Mouse (Mus musculus) stomach, postnatal 0 days (tissue): ENCODE results near the gene Guk1. TPM values are rescaled to one million over a fixed set of nuclear protein-coding genes. Genes with fewer than 3 reads are reported as not detected.

Experiments
- ATAC-seq: fragments of 200-750 bp; cut with Nextera tagmentation; 2 replicates; pipeline ENCODE4 v1.8.0; 2017; ENCODE audit not compliant: low FRiP score, low TSS enrichment
- DNase-seq: peaks from one replicate; pipeline ENCODE4 v3.0.0-alpha.2; 2016; ENCODE audit warnings: low spot score
- H3K27ac ChIP-seq: fragments of 300-500 bp; sonication (generic); replicated peaks from 2 replicates; pipeline ENCODE4 v1.5.1; 2014; ENCODE audit warnings: mild to moderate bottlenecking, control low read depth
- H3K27me3 ChIP-seq: fragments of 300-500 bp; sonication (generic); 2 replicates; pipeline ENCODE4 v1.6.1; 2014; ENCODE audit warnings: low read length; ENCODE audit not compliant: control insufficient read depth, insufficient read depth
- H3K36me3 ChIP-seq: fragments of 300-500 bp; sonication (generic); 2 replicates; pipeline ENCODE4 v1.6.1; 2014; ENCODE audit warnings: low read length, mixed read lengths; ENCODE audit not compliant: control insufficient read depth, insufficient read depth
- H3K4me1 ChIP-seq: fragments of 300-500 bp; sonication (generic); replicated peaks from 2 replicates; pipeline ENCODE4 v1.6.1; 2014; ENCODE audit warnings: antibody characterized with exemption; ENCODE audit not compliant: control insufficient read depth, insufficient read depth
- H3K4me2 ChIP-seq: fragments of 300-500 bp; sonication (generic); replicated peaks from 2 replicates; pipeline ENCODE4 v1.6.1; 2014; ENCODE audit warnings: low read depth, mild to moderate bottlenecking, control low read depth, moderate library complexity
- H3K4me3 ChIP-seq: fragments of 300-500 bp; sonication (generic); 2 replicates; pipeline ENCODE4 v1.5.1; 2014; ENCODE audit warnings: low read depth, low read length, control low read depth
- H3K9ac ChIP-seq: fragments of 300-500 bp; sonication (generic); 2 replicates; pipeline ENCODE4 v1.6.1; 2014; ENCODE audit warnings: mild to moderate bottlenecking, low read length, control low read depth, mixed read lengths
- H3K9me3 ChIP-seq: fragments of 300-500 bp; sonication (generic); 2 replicates; pipeline ENCODE4 v1.6.1; 2016; ENCODE audit warnings: low read length; ENCODE audit not compliant: control insufficient read depth
- CTCF ChIP-seq: IDR thresholded peaks from 2 replicates; pipeline ENCODE4 v1.5.1; 2016; ENCODE audit warnings: antibody characterized with exemption, low read depth, mild to moderate bottlenecking, moderate library complexity
- EP300 ChIP-seq: optimal IDR thresholded peaks from 2 replicates; pipeline ENCODE3; 2016; ENCODE audit warnings: antibody characterized with exemption
- WGBS: fragments of 180-500 bp; shearing (Covaris S2); extraction: QIAGEN DNeasy Blood & Tissue Kit; methylation state at CpG from one replicate; pipeline ENCODE4 v1.1.7; 2014; 5-methylcytosine and 5-hydroxymethylcytosine counted together
- polyA plus RNA-seq: library from polyadenylated mRNA; unstranded; fragments of >200 nt; fragmentation: Nextera tagmentation; extraction: Ambion mirVana; gene quantifications from 2 replicates; pipeline ENCODE4 v1.2.1, GENCODE M21; 2015

Gene Guk1
- polyA plus RNA-seq, 1 experiment from 2014 or later: 176 TPM

- ATAC-seq: peak; percentile 93
- Histone ChIP-seq H3K4me1 (peaks cover 2% of the 10 kb centered on the region; the same call in 1 of the 2 replicates), H3K27me3 (no peaks in the 10 kb centered on the region), H3K4me3 (peak overlapping the region; percentile 63), H3K36me3 (peaks cover 3% of the 10 kb centered on the region; the same call in 1 of the 2 replicates), H3K9me3 (no peaks in the 10 kb centered on the region), H3K27ac (peak overlapping the region; percentile 96), H3K9ac (peak overlapping the region; percentile 80), H3K4me2 (peak overlapping the region; percentile 80)
- DNase-seq: peak; percentile 96
- 0 out of 2 replicates have a peak, but pooled peaks have one; percentile 2 for TF ChIP-seq CTCF
- TF ChIP-seq EP300: no peak
- WGBS: under 1% methylated on average over 55 of the region's 59 CpGs
Observed at GRCm38 (mm10) chr11:59191231-59192058, 567 bp downstream of the Guk1 start.

- ATAC-seq: peak; percentile 12
Observed at GRCm38 (mm10) chr11:59187706-59188105, 4.3 kb downstream of the Guk1 start.

GRCm38 (mm10) chr11:59185490-59185889 is 6.5 kb downstream of the Guk1 start:
- DNase-seq (no peak), ATAC-seq (no peak)
- no peak overlapping the region for H3K27ac ChIP-seq
- peaks cover 9% of the 10 kb centered on the region for H3K4me1 ChIP-seq
- H3K4me3 ChIP-seq: no peak overlapping the region
- 79% methylated on average over 5 of the region's 5 CpGs for WGBS
- H3K9me3 ChIP-seq: no peaks in the 10 kb centered on the region
- no peaks in the 10 kb centered on the region for H3K27me3 ChIP-seq
- TF ChIP-seq CTCF (no peak), EP300 (no peak)
- no peak overlapping the region for H3K9ac ChIP-seq
- H3K36me3 ChIP-seq: peaks cover 13% of the 10 kb centered on the region
- H3K4me2 ChIP-seq: no peak overlapping the region

More at GRCm38 (mm10) chr11:59187706-59188105, 4.3 kb downstream of the Guk1 start:
- Histone ChIP-seq H3K9me3 (no peaks in the 10 kb centered on the region), H3K36me3 (peaks cover 13% of the 10 kb centered on the region), H3K27ac (peak overlapping the region; percentile 18; the same call in 1 of the 2 replicates), H3K4me3 (no peak overlapping the region), H3K4me2 (no peak overlapping the region), H3K27me3 (no peaks in the 10 kb centered on the region), H3K9ac (no peak overlapping the region), H3K4me1 (peaks cover 9% of the 10 kb centered on the region)
- peak; percentile 40 for DNase-seq
- 58% methylated on average over 6 of the region's 6 CpGs for WGBS
- TF ChIP-seq EP300: no peak
- no peak for TF ChIP-seq CTCF

GRCm38 (mm10) chr11:59183821-59184220 is 8.2 kb downstream of the Guk1 start:
- Histone ChIP-seq H3K4me2 (no peak overlapping the region), H3K27ac (peak overlapping the region; percentile 81), H3K4me1 (peaks cover 7% of the 10 kb centered on the region), H3K27me3 (no peaks in the 10 kb centered on the region), H3K9me3 (no peaks in the 10 kb centered on the region), H3K36me3 (peaks cover 13% of the 10 kb centered on the region), H3K4me3 (no peak overlapping the region), H3K9ac (peak overlapping the region; percentile 35; the same call in 1 of the 2 replicates)
- DNase-seq: peak; percentile 80
- TF ChIP-seq EP300 (no peak), CTCF (peak; percentile 89)
- peak; percentile 69 for ATAC-seq
- WGBS: 20% methylated on average over 3 of the region's 3 CpGs

GRCm38 (mm10) chr11:59182864-59183331 is 9.1 kb downstream of the Guk1 start, which contains the start of gene Gjc2:
Gene Gjc2 (minus strand): TSS chr11:59183213.
- Histone ChIP-seq H3K9me3 (no peaks in the 10 kb centered on the region), H3K4me2 (peak within 1 kb of the TSS; percentile 29), H3K36me3 (peaks cover 13% of the 10 kb centered on the region), H3K27ac (peak within 1 kb of the TSS; percentile 81), H3K4me1 (peaks cover 7% of the 10 kb centered on the region), H3K4me3 (peak within 1 kb of the TSS; percentile 19), H3K27me3 (peaks cover 4% of the 10 kb centered on the region), H3K9ac (peak within 1 kb of the TSS; percentile 41)
- DNase-seq: no peak
- TF ChIP-seq CTCF: peak; percentile 25; the same call in 1 of the 2 replicates
- TF ChIP-seq EP300: no peak
- ATAC-seq: peak; percentile 16; the same call in 1 of the 2 replicates
- WGBS: 37% methylated on average over 3 of the region's 3 CpGs

- DNase-seq: no peak
- Histone ChIP-seq H3K4me1 (no peaks in the 10 kb centered on the region), H3K9ac (peak overlapping the region; percentile 35; the same call in 1 of the 2 replicates), H3K27me3 (peaks cover 19% of the 10 kb centered on the region), H3K9me3 (no peaks in the 10 kb centered on the region), H3K36me3 (no peaks in the 10 kb centered on the region), H3K27ac (no peak overlapping the region), H3K4me2 (peak overlapping the region; percentile 38), H3K4me3 (peak overlapping the region; percentile 13)
- WGBS: 13% methylated on average over 22 of the region's 34 CpGs
- ATAC-seq: no peak
- TF ChIP-seq CTCF (no peak), EP300 (no peak)
Observed at GRCm38 (mm10) chr11:59176921-59177320, 15.1 kb downstream of the Guk1 start.
